Mouse (Mus musculus): Measurements from ENCODE around the gene Camkk1. TPM values are rescaled to one million over a fixed set of nuclear protein-coding genes. Genes with fewer than 3 reads are reported as not detected.

The Camkk1 gene
- 1 to 10 TPM; 5.4 to 6.2 TPM for total RNA-seq (2021)
- long read RNA-seq, experiment 1, transcript Camkk1-201 (16 exons, 3,424 nt) = major isoform, 8 of 15 reads
- long read RNA-seq, experiment 1, partial matches to known transcripts = 3 of 15 reads
- long read RNA-seq, experiment 1, other reads (novel, unspliced or antisense) = 4 of 15 reads
- long read RNA-seq, experiment 2, transcript Camkk1-201 (16 exons, 3,424 nt) = major isoform, 8 of 12 reads
- long read RNA-seq, experiment 2, partial matches to known transcripts = 0 of 12 reads
- long read RNA-seq, experiment 2, other reads (novel, unspliced or antisense) = 4 of 12 reads

GRCm38 (mm10) chr11:73018471-73019146 lies at the start of gene Camkk1:
Camkk1 (plus strand) TSS chr11:73019008.
- DNase-seq (ENCODE audit: low spot score in 2 of 2) = peak; percentile 89 to 92

GRCm38 (mm10) chr11:72974995-72975503 lies 43.8 kb upstream of the Camkk1 start:
- DNase-seq (ENCODE audit: low spot score in 2 of 2) = no peak

- DNase-seq (ENCODE audit: low spot score in 2 of 2) = no peak
Measured at GRCm38 (mm10) chr11:72982516-72982915, 36.3 kb upstream of the Camkk1 start.

- no peak for DNase-seq (ENCODE audit: low spot score in 2 of 2)
Measured at GRCm38 (mm10) chr11:72983283-72983682, 35.5 kb upstream of the Camkk1 start.

GRCm38 (mm10) chr11:72986745-72987144 lies 32.1 kb upstream of the Camkk1 start:
- DNase-seq (ENCODE audit: low spot score in 2 of 2) = no peak

- no peak for DNase-seq (ENCODE audit: low spot score in 2 of 2)
Measured at GRCm38 (mm10) chr11:72987234-72987633, 31.6 kb upstream of the Camkk1 start.

GRCm38 (mm10) chr11:72987807-72988206 lies 31.0 kb upstream of the Camkk1 start:
- no peak for DNase-seq (ENCODE audit: low spot score in 2 of 2)

- DNase-seq (ENCODE audit: low spot score in 2 of 2) = no peak
Measured at GRCm38 (mm10) chr11:72989044-72989443, 29.8 kb upstream of the Camkk1 start.

GRCm38 (mm10) chr11:72990688-72991087 lies 28.1 kb upstream of the Camkk1 start:
- no peak for DNase-seq (ENCODE audit: low spot score in 2 of 2)

- DNase-seq (ENCODE audit: low spot score in 2 of 2) = no peak
Measured at GRCm38 (mm10) chr11:72991961-72992360, 26.8 kb upstream of the Camkk1 start.

- no peak for DNase-seq (ENCODE audit: low spot score in 2 of 2)
Measured at GRCm38 (mm10) chr11:72996346-72996745, 22.5 kb upstream of the Camkk1 start.

- DNase-seq (ENCODE audit: low spot score in 2 of 2) = no peak
Measured at GRCm38 (mm10) chr11:72996781-72997180, 22.0 kb upstream of the Camkk1 start.

GRCm38 (mm10) chr11:72997529-72998326 lies 21.1 kb upstream of the Camkk1 start:
- no peak for DNase-seq (ENCODE audit: low spot score in 2 of 2)

- DNase-seq (ENCODE audit: low spot score in 2 of 2) = peak in 1 of 2 experiments; percentile 36
Measured at GRCm38 (mm10) chr11:72998771-72999170, 20.0 kb upstream of the Camkk1 start, which contains the start of gene P2rx1. P2rx1 (plus strand) TSS chr11:72999103.

- DNase-seq (ENCODE audit: low spot score in 2 of 2) = peak in 1 of 2 experiments; percentile 62
Measured at GRCm38 (mm10) chr11:73001029-73001428, 17.8 kb upstream of the Camkk1 start.

- peak in 1 of 2 experiments; percentile 39 for DNase-seq (ENCODE audit: low spot score in 2 of 2)
Measured at GRCm38 (mm10) chr11:73006377-73006776, 12.4 kb upstream of the Camkk1 start.

- no peak for DNase-seq (ENCODE audit: low spot score in 2 of 2)
Measured at GRCm38 (mm10) chr11:73007113-73007512, 11.7 kb upstream of the Camkk1 start.

- peak; percentile 55 to 79 for DNase-seq (ENCODE audit: low spot score in 2 of 2)
Measured at GRCm38 (mm10) chr11:73007698-73008481, 10.9 kb upstream of the Camkk1 start.

- no peak for DNase-seq (ENCODE audit: low spot score in 2 of 2)
Measured at GRCm38 (mm10) chr11:73008826-73009225, 10.0 kb upstream of the Camkk1 start.

- DNase-seq (ENCODE audit: low spot score in 2 of 2) = no peak
Measured at GRCm38 (mm10) chr11:73009531-73010274, 9.1 kb upstream of the Camkk1 start.

Data from gastrocnemius, postnatal 4 days (tissue).